Mouse (Mus musculus) neural tube, embryonic 15.5 days (tissue): ENCODE data around the gene Filip1. TPM values are rescaled to one million over a fixed set of nuclear protein-coding genes. Genes with fewer than 3 reads are reported as not detected.

Experiments used
- ATAC-seq: fragments of 200-750 bp; cut with Nextera tagmentation; 2 replicates; pipeline ENCODE4 v1.8.0; 2017; ENCODE audit warnings: mild to moderate bottlenecking, moderate TSS enrichment, moderate library complexity; ENCODE audit not compliant: low FRiP score
- H3K27ac ChIP-seq: fragments of 300-500 bp; sonication (generic); replicated peaks from 2 replicates; pipeline ENCODE4 v1.5.1; 2015; ENCODE audit warnings: mild to moderate bottlenecking, inconsistent platforms
- H3K27me3 ChIP-seq: fragments of 300-500 bp; sonication (generic); replicated peaks from 2 replicates; pipeline ENCODE4 v1.6.1; 2015; ENCODE audit warnings: inconsistent platforms
- H3K36me3 ChIP-seq: fragments of 300-500 bp; sonication (generic); 2 replicates; pipeline ENCODE4 v1.6.1; 2015; ENCODE audit warnings: inconsistent platforms
- H3K4me1 ChIP-seq: fragments of 300-500 bp; sonication (generic); 2 replicates; pipeline ENCODE4 v1.6.1; 2015; ENCODE audit warnings: inconsistent platforms
- H3K4me2 ChIP-seq: fragments of 300-500 bp; sonication (generic); 2 replicates; pipeline ENCODE4 v1.6.1; 2015; ENCODE audit warnings: inconsistent platforms, mild to moderate bottlenecking, moderate library complexity
- H3K4me3 ChIP-seq: fragments of 300-500 bp; sonication (generic); replicated peaks from 2 replicates; pipeline ENCODE4 v1.5.1; 2015; ENCODE audit warnings: mild to moderate bottlenecking, inconsistent platforms
- H3K9ac ChIP-seq: fragments of 300-500 bp; sonication (generic); replicated peaks from 2 replicates; pipeline ENCODE4 v1.6.1; 2015; ENCODE audit warnings: mild to moderate bottlenecking, inconsistent platforms
- H3K9me3 ChIP-seq: fragments of 300-500 bp; sonication (generic); replicated peaks from 2 replicates; pipeline ENCODE4 v1.6.1; 2016; ENCODE audit warnings: inconsistent platforms
- WGBS: fragments of 180-500 bp; shearing (Covaris S2); methylation state at CpG from one replicate; pipeline ENCODE4 v1.1.7; 2015; ENCODE audit warnings: mixed read lengths; 5-methylcytosine and 5-hydroxymethylcytosine counted together
- polyA plus RNA-seq: library from polyadenylated mRNA; unstranded; fragments of >200 nt; fragmentation: Nextera tagmentation; extraction: Ambion mirVana; gene quantifications from 2 replicates; pipeline ENCODE4 v1.2.1, GENCODE M21; 2015

Gene Filip1
- polyA plus RNA-seq, 1 experiment from 2014 or later, result 3.0 TPM

GRCm38 (mm10) chr9:79842615-79843014 lies 170.0 kb downstream of the Filip1 start:
- ATAC-seq, result no peak
- no peak overlapping the region for H3K9ac ChIP-seq
- no peaks in the 10 kb centered on the region; the same call in 1 of the 2 replicates for H3K9me3 ChIP-seq
- 91% methylated on average over 6 of the region's 6 CpGs for WGBS
- no peaks in the 10 kb centered on the region for H3K27me3 ChIP-seq
- no peak overlapping the region for H3K4me3 ChIP-seq
- H3K36me3 ChIP-seq, result no peaks in the 10 kb centered on the region
- no peak overlapping the region for H3K4me2 ChIP-seq
- H3K4me1 ChIP-seq, result no peaks in the 10 kb centered on the region
- H3K27ac ChIP-seq, result no peak overlapping the region

GRCm38 (mm10) chr9:79842028-79842427 lies 170.6 kb downstream of the Filip1 start:
- no peaks in the 10 kb centered on the region for H3K4me1 ChIP-seq
- H3K4me2 ChIP-seq, result no peak overlapping the region
- no peak for ATAC-seq
- no peaks in the 10 kb centered on the region for H3K27me3 ChIP-seq
- H3K4me3 ChIP-seq, result no peak overlapping the region
- no peak overlapping the region for H3K27ac ChIP-seq
- H3K9ac ChIP-seq, result no peak overlapping the region
- no peaks in the 10 kb centered on the region; the same call in 1 of the 2 replicates for H3K9me3 ChIP-seq
- H3K36me3 ChIP-seq, result no peaks in the 10 kb centered on the region

DNA sequence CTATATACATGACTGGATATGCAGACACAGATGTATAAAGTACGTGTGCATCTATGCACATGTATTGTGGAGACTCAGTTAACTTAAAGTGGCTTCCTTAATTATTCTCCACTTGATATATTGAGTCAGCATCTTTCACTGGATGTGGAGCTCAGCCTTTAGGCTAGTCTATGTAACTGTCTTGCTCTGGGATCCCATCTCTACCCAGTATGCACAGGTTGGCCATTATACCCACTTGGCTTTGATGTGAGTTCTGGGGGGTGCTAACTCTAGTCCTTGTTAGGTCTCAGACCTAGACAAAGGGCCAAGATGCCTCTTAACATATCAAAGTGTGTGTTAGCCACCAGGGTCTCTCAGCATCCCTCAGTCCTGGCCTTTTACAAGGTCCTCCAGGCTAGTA lies 181.4 kb downstream of the Filip1 start:
- H3K27me3 ChIP-seq, result no peaks in the 10 kb centered on the region
- H3K9me3 ChIP-seq, result no peaks in the 10 kb centered on the region
- 92% methylated on average over 1 of the region's 1 CpGs for WGBS
- no peak overlapping the region for H3K27ac ChIP-seq
- no peak overlapping the region for H3K4me3 ChIP-seq
- H3K4me1 ChIP-seq, result no peaks in the 10 kb centered on the region
- H3K9ac ChIP-seq, result no peak overlapping the region
- H3K4me2 ChIP-seq, result no peak overlapping the region
- ATAC-seq, result no peak
- H3K36me3 ChIP-seq, result no peaks in the 10 kb centered on the region

- H3K27ac ChIP-seq, result no peak overlapping the region
- no peaks in the 10 kb centered on the region for H3K27me3 ChIP-seq
- no peaks in the 10 kb centered on the region for H3K4me1 ChIP-seq
- no peak overlapping the region for H3K4me3 ChIP-seq
- H3K36me3 ChIP-seq, result no peaks in the 10 kb centered on the region
- H3K9ac ChIP-seq, result no peak overlapping the region
- 15% methylated on average over 4 of the region's 4 CpGs for WGBS
- H3K4me2 ChIP-seq, result no peak overlapping the region
- ATAC-seq, result no peak
- no peaks in the 10 kb centered on the region for H3K9me3 ChIP-seq
These were observed 181.8 kb downstream of the Filip1 start for GRCm38 (mm10) chr9:79830874-79831273.

DNA sequence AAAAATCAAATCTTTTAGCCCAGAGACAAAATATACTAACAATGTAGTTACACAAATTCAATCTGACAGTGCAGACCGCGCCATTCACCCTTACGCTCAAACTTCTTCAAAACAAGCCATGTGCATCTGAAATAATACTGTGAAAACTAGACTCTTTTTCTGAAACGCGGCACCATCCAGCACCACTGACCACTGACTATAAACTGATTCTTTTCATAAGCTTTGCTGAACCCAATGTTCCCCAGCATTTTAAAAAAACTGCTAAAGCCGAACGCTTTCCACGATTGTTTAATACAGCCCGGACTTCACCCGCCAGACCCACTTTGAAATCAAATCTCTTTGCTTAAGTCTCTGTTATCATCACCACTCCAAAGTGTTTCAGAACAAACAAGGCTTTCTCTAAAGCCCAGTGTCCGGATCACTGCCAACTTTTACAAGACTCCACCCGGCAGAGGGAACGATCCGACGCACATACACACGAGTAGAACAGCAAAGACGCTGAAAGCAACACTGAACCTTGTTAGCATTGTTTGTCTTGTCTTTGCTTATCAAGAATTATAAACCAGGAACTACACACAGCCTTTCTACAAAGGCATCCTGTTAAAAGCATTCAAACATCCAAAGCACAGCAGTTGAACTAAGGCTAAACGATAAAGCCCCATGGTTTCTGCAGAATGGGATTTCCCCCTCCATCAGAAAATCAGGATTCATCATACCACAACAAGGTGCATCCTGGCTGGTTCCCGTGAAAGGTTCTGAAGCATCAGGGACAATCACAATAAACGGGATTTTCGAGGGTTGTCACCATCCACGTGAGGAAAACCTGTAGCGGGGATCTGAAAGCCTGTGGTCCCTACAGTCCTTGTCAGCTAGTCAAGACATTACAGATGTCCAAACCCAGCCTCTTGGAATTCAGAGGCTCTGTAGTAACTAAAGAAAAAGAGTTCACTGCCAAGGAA lies 182.5 kb downstream of the Filip1 start:
- Histone ChIP-seq H3K4me3 (peak overlapping the region; percentile 15; the same call in 1 of the 2 replicates), H3K36me3 (no peaks in the 10 kb centered on the region), H3K27ac (no peak overlapping the region), H3K4me2 (peak overlapping the region; percentile 40), H3K9ac (no peak overlapping the region), H3K9me3 (no peaks in the 10 kb centered on the region), H3K4me1 (no peaks in the 10 kb centered on the region), H3K27me3 (no peaks in the 10 kb centered on the region)
- ATAC-seq, result no peak
- WGBS, result 54% methylated on average over 23 of the region's 23 CpGs

GRCm38 (mm10) chr9:79827072-79827471 lies 185.6 kb downstream of the Filip1 start:
- no peaks in the 10 kb centered on the region for H3K36me3 ChIP-seq
- ATAC-seq, result no peak
- no peaks in the 10 kb centered on the region for H3K27me3 ChIP-seq
- no peak overlapping the region for H3K4me2 ChIP-seq
- H3K4me3 ChIP-seq, result no peak overlapping the region
- H3K27ac ChIP-seq, result no peak overlapping the region
- H3K4me1 ChIP-seq, result no peaks in the 10 kb centered on the region
- no peaks in the 10 kb centered on the region for H3K9me3 ChIP-seq
- WGBS, result 58% methylated on average over 2 of the region's 2 CpGs
- no peak overlapping the region for H3K9ac ChIP-seq

GRCm38 (mm10) chr9:79825526-79825925 lies 187.1 kb downstream of the Filip1 start:
- no peaks in the 10 kb centered on the region for H3K9me3 ChIP-seq
- H3K9ac ChIP-seq, result no peak overlapping the region
- 29% methylated on average over 7 of the region's 7 CpGs for WGBS
- no peak overlapping the region for H3K27ac ChIP-seq
- no peak overlapping the region for H3K4me3 ChIP-seq
- no peak for ATAC-seq
- H3K36me3 ChIP-seq, result no peaks in the 10 kb centered on the region
- H3K4me2 ChIP-seq, result no peak overlapping the region
- H3K4me1 ChIP-seq, result no peaks in the 10 kb centered on the region
- H3K27me3 ChIP-seq, result no peaks in the 10 kb centered on the region

- Histone ChIP-seq H3K4me3 (no peak overlapping the region), H3K27me3 (no peaks in the 10 kb centered on the region), H3K4me2 (no peak overlapping the region), H3K9ac (no peak overlapping the region), H3K4me1 (no peaks in the 10 kb centered on the region), H3K36me3 (no peaks in the 10 kb centered on the region), H3K9me3 (no peaks in the 10 kb centered on the region), H3K27ac (no peak overlapping the region)
- ATAC-seq, result no peak
- WGBS, result 37% methylated on average over 2 of the region's 2 CpGs
These were observed 188.8 kb downstream of the Filip1 start for GRCm38 (mm10) chr9:79823856-79824255.

DNA sequence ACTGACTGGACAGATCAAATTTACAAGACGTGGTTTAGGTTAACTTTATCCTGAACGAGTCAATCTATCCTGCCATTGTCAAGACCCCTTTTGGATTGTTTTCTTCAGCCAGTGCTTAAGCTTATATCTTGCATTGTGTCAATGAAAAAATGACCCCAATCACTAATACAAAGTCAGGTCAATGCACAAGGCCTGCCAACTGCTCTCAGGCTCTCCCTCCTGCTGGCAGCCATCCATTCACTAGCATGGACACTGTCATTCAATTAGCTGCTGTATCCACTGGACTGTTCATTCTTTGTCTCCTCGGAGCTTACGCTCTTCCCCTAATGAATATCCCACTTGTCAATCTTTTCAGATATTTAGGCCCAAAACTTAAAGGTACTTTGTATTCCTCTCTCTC lies 189.2 kb downstream of the Filip1 start:
- 14% methylated on average over 4 of the region's 4 CpGs for WGBS
- H3K27ac ChIP-seq, result no peak overlapping the region
- H3K4me2 ChIP-seq, result no peak overlapping the region
- ATAC-seq, result no peak
- no peak overlapping the region for H3K4me3 ChIP-seq
- no peaks in the 10 kb centered on the region for H3K27me3 ChIP-seq
- peaks cover 4% of the 10 kb centered on the region; the same call in 1 of the 2 replicates for H3K36me3 ChIP-seq
- H3K4me1 ChIP-seq, result no peaks in the 10 kb centered on the region
- H3K9ac ChIP-seq, result no peak overlapping the region
- H3K9me3 ChIP-seq, result no peaks in the 10 kb centered on the region

DNA sequence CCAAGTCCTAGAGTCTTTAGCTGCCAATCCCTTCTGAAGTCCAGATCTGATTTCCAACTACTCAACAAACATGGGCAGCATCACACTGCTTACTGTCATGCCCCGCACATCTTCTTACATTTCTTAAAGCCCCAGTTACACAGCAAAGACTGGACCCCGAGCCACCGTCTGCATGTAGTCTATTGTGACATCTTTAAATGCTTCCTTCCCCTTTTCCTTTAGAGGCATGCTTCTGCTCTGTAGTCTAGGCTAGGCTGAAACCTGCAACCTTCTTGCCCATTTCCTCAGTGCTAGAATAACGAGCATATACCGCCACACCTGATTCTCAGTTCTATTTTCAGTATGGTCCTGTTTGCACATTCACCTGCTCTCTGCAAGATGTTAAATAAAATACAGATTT lies 196.2 kb downstream of the Filip1 start:
- Histone ChIP-seq H3K4me2 (no peak overlapping the region), H3K4me3 (no peak overlapping the region), H3K9me3 (no peaks in the 10 kb centered on the region), H3K4me1 (no peaks in the 10 kb centered on the region), H3K27ac (no peak overlapping the region), H3K9ac (no peak overlapping the region), H3K27me3 (no peaks in the 10 kb centered on the region), H3K36me3 (peaks cover 4% of the 10 kb centered on the region; the same call in 1 of the 2 replicates)
- WGBS, result 94% methylated on average over 5 of the region's 5 CpGs
- ATAC-seq, result no peak

- Histone ChIP-seq H3K4me2 (no peak overlapping the region), H3K4me3 (no peak overlapping the region), H3K9me3 (no peaks in the 10 kb centered on the region), H3K27me3 (no peaks in the 10 kb centered on the region), H3K27ac (no peak overlapping the region), H3K9ac (no peak overlapping the region), H3K4me1 (no peaks in the 10 kb centered on the region), H3K36me3 (peaks cover 4% of the 10 kb centered on the region; the same call in 1 of the 2 replicates)
- ATAC-seq, result no peak
- 94% methylated on average over 11 of the region's 11 CpGs for WGBS
These were observed 196.6 kb downstream of the Filip1 start for GRCm38 (mm10) chr9:79816013-79816412.

DNA sequence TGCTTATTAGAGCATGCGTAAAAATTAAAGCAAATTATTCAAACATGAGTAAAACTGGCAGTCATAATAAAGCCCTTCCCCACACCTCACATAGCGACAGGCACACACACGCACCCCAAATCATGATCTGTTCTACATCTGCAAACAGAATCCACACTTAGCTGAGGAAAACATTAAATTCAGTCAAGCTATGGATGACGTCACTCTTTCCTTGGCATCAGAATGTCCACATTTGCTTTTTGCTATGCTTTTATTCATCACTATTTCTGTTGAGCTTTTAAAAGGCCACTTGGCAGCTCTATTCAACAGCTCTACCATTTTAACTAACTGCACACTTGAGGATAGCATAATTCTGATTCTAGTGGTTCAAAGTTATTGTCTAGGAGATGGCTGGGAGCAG lies 198.1 kb downstream of the Filip1 start:
- Histone ChIP-seq H3K27ac (no peak overlapping the region), H3K4me2 (no peak overlapping the region), H3K9ac (no peak overlapping the region), H3K4me3 (no peak overlapping the region), H3K27me3 (no peaks in the 10 kb centered on the region), H3K9me3 (no peaks in the 10 kb centered on the region), H3K36me3 (peaks cover 4% of the 10 kb centered on the region; the same call in 1 of the 2 replicates), H3K4me1 (no peaks in the 10 kb centered on the region)
- no peak for ATAC-seq
- 86% methylated on average over 4 of the region's 4 CpGs for WGBS
